Mouse (Mus musculus) cerebellum, postnatal 4 days (tissue): Measurements from ENCODE around the gene Nop53.
A peak's percentile ranks its signal among the peaks of the same experiment; 100 is the strongest.

ENCODE experiments used
- DNase-seq, 2 experiments: peaks; one replicate each; pipeline ENCODE4 v3.0.0; 2022; ENCODE audit warnings: low spot score in 2 of 2, mixed read lengths in 1 of 2

The Nop53 gene

GRCm38 (mm10) chr7:15945721-15946536 lies at the start of gene Nop53:
Nop53 (minus strand) TSS chr7:15946074.
- peak; percentile 57 to 88 for DNase-seq

GRCm38 (mm10) chr7:15993789-15994188 lies 47.9 kb upstream of the Nop53 start:
- DNase-seq, result no peak

- DNase-seq, result no peak
Observed at GRCm38 (mm10) chr7:15993152-15993551, 47.3 kb upstream of the Nop53 start.

- no peak for DNase-seq
Observed at GRCm38 (mm10) chr7:15991764-15992163, 45.9 kb upstream of the Nop53 start.

DNA sequence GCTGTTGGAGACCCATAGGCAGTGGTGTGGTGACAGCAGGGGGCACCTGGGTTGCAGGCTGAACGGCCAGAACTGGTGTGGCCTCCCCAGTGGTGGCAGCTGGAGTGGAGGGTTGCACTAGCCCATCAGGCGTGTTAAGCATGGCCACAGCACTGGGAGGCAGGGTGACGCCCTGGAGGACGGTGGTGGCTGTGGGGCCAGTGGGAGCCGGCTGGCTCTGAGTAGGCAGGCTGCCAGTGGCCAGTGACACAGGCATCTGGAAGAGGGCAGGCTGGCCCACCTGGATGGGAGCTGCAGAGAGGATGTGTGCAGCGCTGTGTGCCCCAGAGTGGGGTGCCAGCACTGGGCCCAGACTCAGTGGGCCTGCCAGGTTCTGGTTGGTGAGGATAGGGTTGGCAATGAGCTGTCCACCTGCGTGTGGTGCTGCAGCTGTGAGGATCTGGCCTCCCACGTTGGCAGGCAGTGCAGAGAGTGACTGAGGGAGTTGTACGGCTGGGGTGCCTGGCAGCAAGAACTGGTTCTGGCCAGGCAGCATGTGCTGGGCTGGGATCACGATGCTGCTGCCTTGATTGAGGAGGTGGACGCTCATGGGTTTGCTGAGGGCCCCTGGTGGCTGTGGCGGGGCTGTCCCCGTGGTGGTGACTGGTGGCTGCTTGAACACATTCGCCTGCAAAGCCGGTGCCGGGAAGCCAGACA lies 41.9 kb upstream of the Nop53 start:
- no peak for DNase-seq

GRCm38 (mm10) chr7:15982729-15983407 lies 37.0 kb upstream of the Nop53 start:
- DNase-seq, result no peak

DNA sequence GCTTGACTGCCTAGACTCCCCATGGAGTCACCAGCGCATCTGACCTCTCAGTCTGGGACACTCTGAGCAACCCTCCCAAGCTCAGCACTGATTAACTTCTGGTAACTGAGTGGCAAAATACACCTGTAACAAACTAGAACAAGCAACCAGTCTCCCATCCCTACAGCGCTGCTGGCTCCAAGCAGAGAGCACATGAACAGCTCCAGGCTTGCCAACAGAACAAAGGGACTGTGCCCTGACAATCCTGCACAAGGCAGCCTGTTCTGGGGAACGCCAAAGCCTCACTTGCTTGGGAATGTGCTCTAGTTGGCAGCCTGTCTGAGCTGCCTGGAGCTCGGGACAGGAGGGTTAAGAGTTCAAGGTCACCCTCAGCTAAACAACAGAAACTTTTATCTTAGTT lies 35.7 kb upstream of the Nop53 start:
- no peak for DNase-seq

DNA sequence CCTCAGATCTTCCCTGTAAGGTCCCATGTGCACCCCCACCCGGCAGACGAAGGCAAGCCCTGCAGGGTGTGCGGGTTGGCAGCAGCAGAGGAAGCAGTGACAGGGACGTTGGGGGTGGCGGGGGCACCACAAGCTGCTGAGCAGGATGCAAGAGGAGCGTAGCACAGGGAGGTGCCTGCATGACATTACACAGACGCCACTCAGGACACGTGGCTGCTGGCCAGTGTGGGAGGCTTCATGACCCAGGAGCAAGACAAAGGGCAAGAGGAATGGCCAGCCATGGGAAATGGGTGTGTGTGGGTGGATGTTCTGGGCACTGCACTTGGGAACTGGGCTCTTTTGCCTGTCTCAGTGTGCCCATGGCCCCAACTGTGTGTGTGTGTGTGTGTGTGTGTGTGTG lies 34.4 kb upstream of the Nop53 start:
- DNase-seq, result no peak

GRCm38 (mm10) chr7:15975904-15976303 lies 30.0 kb upstream of the Nop53 start:
- DNase-seq, result peak in 1 of 2 experiments; percentile 46

GRCm38 (mm10) chr7:15975451-15975850 lies 29.6 kb upstream of the Nop53 start:
- DNase-seq, result no peak

- peak in 1 of 2 experiments; percentile 62 for DNase-seq
Observed at GRCm38 (mm10) chr7:15974712-15975111, 28.8 kb upstream of the Nop53 start.

DNA sequence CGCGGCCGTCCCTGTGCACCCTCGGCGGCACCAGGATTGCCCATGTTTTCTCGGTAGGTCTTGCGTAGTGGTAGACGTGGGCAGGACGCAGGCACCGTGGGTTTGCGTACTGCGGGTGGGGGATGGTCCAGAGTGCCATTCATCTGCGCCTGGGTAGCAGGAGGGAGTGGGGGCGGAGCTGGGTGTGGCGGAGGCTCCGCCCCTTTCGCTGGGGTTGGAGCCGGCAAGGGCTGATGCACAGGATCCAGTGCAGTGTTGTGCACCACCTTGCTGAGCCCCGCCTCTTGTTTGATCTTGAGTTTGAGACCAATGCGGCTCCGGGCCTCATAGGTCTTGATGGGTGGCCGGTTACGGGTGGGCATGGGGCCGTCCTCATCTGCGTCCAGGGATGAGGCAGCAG lies 26.4 kb upstream of the Nop53 start:
- DNase-seq, result no peak

DNA sequence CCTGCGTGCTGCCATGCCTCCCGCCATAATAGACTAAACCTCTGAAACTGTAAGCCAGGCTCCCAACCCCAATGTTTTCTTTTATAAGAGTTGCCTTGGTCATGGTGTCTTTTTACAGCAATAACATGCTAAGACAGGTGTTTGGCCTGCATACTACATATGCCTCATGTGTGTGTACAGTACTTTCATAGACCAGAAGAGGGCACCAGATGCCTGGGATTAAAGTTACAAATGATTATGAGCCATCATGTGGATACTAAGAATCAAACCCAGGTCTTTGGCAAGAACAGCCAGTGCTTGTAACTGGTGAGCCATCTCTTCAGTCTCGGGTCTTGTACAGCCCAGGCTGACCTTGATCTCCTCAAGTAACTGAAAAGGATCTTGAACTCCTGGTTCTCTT lies 23.8 kb upstream of the Nop53 start:
- DNase-seq, result no peak

DNA sequence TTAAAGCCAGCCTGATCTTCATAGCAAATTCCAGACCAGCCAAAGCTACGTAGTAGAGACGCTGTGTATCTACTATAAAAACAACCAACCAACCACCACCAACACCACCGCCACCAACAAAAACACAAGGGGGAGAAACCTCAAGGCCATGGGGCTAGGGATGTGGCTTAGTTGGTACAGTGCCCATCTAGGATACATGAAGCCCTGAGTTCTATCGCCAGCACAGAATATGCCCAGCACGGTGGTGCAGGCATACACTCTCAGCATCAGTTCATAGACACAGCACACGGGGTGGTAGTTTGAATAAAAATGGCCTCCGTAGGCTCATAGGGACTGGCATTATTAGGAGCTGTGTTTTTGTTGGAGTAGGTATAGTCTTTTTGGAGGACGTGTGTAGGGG lies 22.4 kb upstream of the Nop53 start:
- no peak for DNase-seq

GRCm38 (mm10) chr7:15967312-15967711 lies 21.4 kb upstream of the Nop53 start, which contains the start of gene Ehd2:
Ehd2 (minus strand) TSS chr7:15967567.
- peak in 1 of 2 experiments; percentile 65 for DNase-seq

- no peak for DNase-seq
Observed at GRCm38 (mm10) chr7:15966489-15966888, 20.6 kb upstream of the Nop53 start.

DNA sequence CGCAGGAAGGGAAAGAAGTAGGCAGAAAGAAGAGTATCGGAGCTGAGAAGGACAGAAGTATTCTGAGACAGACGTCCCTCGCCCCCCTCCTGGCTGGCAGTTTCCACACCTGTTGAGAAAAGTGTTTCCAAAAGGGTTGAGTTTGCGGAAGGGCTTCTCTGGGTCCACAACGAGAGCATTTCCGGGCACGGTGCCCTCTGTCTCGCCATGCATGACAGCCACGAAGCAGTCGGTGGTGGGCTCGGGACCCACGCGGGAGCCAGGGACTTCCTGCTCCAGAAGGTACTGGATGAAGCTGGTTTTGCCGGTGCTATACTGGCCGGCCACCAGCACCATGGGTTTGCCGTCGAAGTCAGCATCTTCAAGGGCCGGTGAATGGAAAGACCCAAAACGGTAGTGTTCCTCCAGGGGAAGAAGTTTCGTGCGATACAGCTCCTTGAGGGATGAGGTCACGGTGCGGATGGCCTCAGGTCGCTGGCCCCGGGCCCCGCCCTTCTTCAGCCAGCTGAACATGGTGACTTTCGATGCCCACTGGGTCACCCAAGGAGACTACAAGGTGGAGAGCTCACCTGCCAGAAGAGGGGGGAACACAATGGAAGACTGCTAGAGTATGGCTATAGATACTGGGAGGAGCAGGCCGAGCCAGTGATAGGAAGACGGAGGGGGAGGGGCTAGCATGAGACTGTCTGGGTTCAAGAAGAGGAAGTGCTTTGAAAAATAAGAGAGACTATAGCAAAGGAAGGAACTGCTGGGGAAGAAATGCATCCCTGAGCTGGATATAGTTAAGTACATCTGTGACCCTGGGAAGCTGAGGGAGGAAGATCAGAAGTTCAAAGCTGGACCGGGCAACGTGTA lies 18.2 kb upstream of the Nop53 start:
- no peak for DNase-seq

GRCm38 (mm10) chr7:15962311-15963288 lies 16.7 kb upstream of the Nop53 start:
- peak in 1 of 2 experiments; percentile 48 for DNase-seq

DNA sequence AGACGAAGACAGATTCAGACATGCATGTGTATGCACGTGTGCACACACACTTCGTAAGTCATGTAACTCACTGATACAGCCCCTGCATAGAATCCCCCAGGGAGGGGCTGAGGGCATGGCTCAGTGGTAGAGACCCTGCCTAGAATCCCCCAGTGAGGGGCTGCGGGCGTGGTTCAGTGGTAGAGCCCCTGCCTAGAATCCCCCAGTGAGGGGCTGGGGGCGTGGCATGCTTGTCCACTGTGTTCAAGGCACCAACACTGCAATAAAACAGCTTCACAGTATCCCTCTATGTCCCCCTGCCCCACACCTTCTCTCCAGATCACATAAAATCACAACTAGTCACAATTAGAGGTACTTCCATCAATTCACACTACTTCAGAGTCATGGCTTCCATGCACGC lies 15.9 kb upstream of the Nop53 start:
- no peak for DNase-seq

GRCm38 (mm10) chr7:15961239-15961638 lies 15.4 kb upstream of the Nop53 start:
- DNase-seq, result no peak
